Mouse (Mus musculus) forebrain, embryonic 16.5 days (tissue): ENCODE measurements around the gene Zfp42. TPM values are rescaled to one million over a fixed set of nuclear protein-coding genes. Genes with fewer than 3 reads are reported as not detected.

Experiments
- ATAC-seq: fragments of 200-750 bp; cut with Nextera tagmentation; 2 replicates; pipeline ENCODE4 v1.8.0; 2017; ENCODE audit warnings: mild to moderate bottlenecking, moderate library complexity
- H3K27ac ChIP-seq: fragments of 300-500 bp; sonication (generic); 2 replicates; pipeline ENCODE4 v1.5.1; 2014; ENCODE audit warnings: low read length, control low read depth
- H3K27me3 ChIP-seq: fragments of 300-500 bp; sonication (generic); replicated peaks from 2 replicates; pipeline ENCODE4 v1.6.1; 2014; ENCODE audit warnings: low read length; ENCODE audit not compliant: control insufficient read depth, insufficient read depth
- H3K36me3 ChIP-seq: fragments of 300-500 bp; sonication (generic); 2 replicates; pipeline ENCODE4 v1.6.1; 2014; ENCODE audit not compliant: control insufficient read depth, insufficient read depth
- H3K4me1 ChIP-seq: fragments of 300-500 bp; sonication (generic); replicated peaks from 2 replicates; pipeline ENCODE4 v1.6.1; 2014; ENCODE audit warnings: low read length; ENCODE audit not compliant: control insufficient read depth, insufficient read depth
- H3K4me2 ChIP-seq: fragments of 300-500 bp; sonication (generic); 2 replicates; pipeline ENCODE4 v1.6.1; 2014; ENCODE audit warnings: mild to moderate bottlenecking, low read length, control low read depth
- H3K4me3 ChIP-seq: fragments of 300-500 bp; sonication (generic); replicated peaks from 2 replicates; pipeline ENCODE4 v1.5.1; 2014; ENCODE audit warnings: mild to moderate bottlenecking, low read length, control low read depth
- H3K9ac ChIP-seq: fragments of 300-500 bp; sonication (generic); replicated peaks from 2 replicates; pipeline ENCODE4 v1.6.1; 2014; ENCODE audit warnings: low read depth, low read length, control low read depth
- H3K9me3 ChIP-seq: fragments of 300-500 bp; sonication (generic); 2 replicates; pipeline ENCODE4 v1.6.1; 2016; ENCODE audit warnings: low read length; ENCODE audit not compliant: control insufficient read depth
- WGBS: fragments of 180-500 bp; shearing (Covaris S2); extraction: QIAGEN DNeasy Blood & Tissue Kit; methylation state at CpG from one replicate; pipeline ENCODE4 v1.1.7; 2014; 5-methylcytosine and 5-hydroxymethylcytosine counted together
- polyA plus RNA-seq: library from polyadenylated mRNA; unstranded; fragments of >200 nt; fragmentation: Nextera tagmentation; extraction: Ambion mirVana; gene quantifications from 2 replicates; pipeline ENCODE4 v1.2.1, GENCODE M21; 2015

The Zfp42 gene
- polyA plus RNA-seq, 1 experiment from 2014 or later: not detected

GRCm38 (mm10) chr8:43308213-43308612 lies 1.4 kb upstream of the Zfp42 start:
- Histone ChIP-seq H3K27me3 (no peaks in the 10 kb centered on the region), H3K36me3 (no peaks in the 10 kb centered on the region), H3K9ac (no peak overlapping the region), H3K4me3 (no peak overlapping the region), H3K4me1 (no peaks in the 10 kb centered on the region), H3K9me3 (no peaks in the 10 kb centered on the region; the same call in 1 of the 2 replicates), H3K4me2 (no peak overlapping the region), H3K27ac (no peak overlapping the region)
- WGBS: 91% methylated on average over 2 of the region's 2 CpGs
- ATAC-seq: no peak

- 95% methylated on average over 14 of the region's 14 CpGs for WGBS
- Histone ChIP-seq H3K9ac (no peak overlapping the region), H3K4me3 (no peak overlapping the region), H3K27ac (no peak overlapping the region), H3K9me3 (no peaks in the 10 kb centered on the region; the same call in 1 of the 2 replicates), H3K4me2 (no peak overlapping the region), H3K27me3 (no peaks in the 10 kb centered on the region), H3K36me3 (no peaks in the 10 kb centered on the region), H3K4me1 (no peaks in the 10 kb centered on the region)
- ATAC-seq: no peak
Measured at GRCm38 (mm10) chr8:43305676-43306075, 1.1 kb downstream of the Zfp42 start.

GRCm38 (mm10) chr8:43299796-43300195 lies 7.0 kb downstream of the Zfp42 start:
- Histone ChIP-seq H3K36me3 (no peaks in the 10 kb centered on the region), H3K9ac (no peak overlapping the region), H3K27ac (no peak overlapping the region), H3K9me3 (no peaks in the 10 kb centered on the region), H3K4me1 (no peaks in the 10 kb centered on the region), H3K4me2 (no peak overlapping the region), H3K27me3 (no peaks in the 10 kb centered on the region), H3K4me3 (no peak overlapping the region)
- WGBS: 75% methylated on average over 5 of the region's 5 CpGs
- no peak for ATAC-seq

GRCm38 (mm10) chr8:43295826-43296225 lies 11.0 kb downstream of the Zfp42 start:
- WGBS: 94% methylated on average over 21 of the region's 21 CpGs
- Histone ChIP-seq H3K4me2 (no peak overlapping the region), H3K9me3 (no peaks in the 10 kb centered on the region), H3K27ac (no peak overlapping the region), H3K4me1 (no peaks in the 10 kb centered on the region), H3K9ac (no peak overlapping the region), H3K36me3 (no peaks in the 10 kb centered on the region), H3K27me3 (no peaks in the 10 kb centered on the region), H3K4me3 (no peak overlapping the region)
- no peak for ATAC-seq

GRCm38 (mm10) chr8:43294191-43294590 lies 12.6 kb downstream of the Zfp42 start:
- 79% methylated on average over 4 of the region's 4 CpGs for WGBS
- H3K4me3 ChIP-seq: no peak overlapping the region
- ATAC-seq: no peak

GRCm38 (mm10) chr8:43290424-43291111 lies 16.2 kb downstream of the Zfp42 start:
- H3K27ac ChIP-seq: no peak overlapping the region

More at GRCm38 (mm10) chr8:43294191-43294590, 12.6 kb downstream of the Zfp42 start:
- H3K36me3 ChIP-seq: no peaks in the 10 kb centered on the region
- no peak overlapping the region for H3K9ac ChIP-seq
- H3K4me1 ChIP-seq: no peaks in the 10 kb centered on the region
- H3K9me3 ChIP-seq: no peaks in the 10 kb centered on the region
- no peak overlapping the region for H3K4me2 ChIP-seq
- no peaks in the 10 kb centered on the region for H3K27me3 ChIP-seq
- no peak overlapping the region for H3K27ac ChIP-seq

GRCm38 (mm10) chr8:43289781-43290180 lies 17.0 kb downstream of the Zfp42 start:
- Histone ChIP-seq H3K27me3 (no peaks in the 10 kb centered on the region), H3K4me3 (no peak overlapping the region), H3K9ac (no peak overlapping the region), H3K4me1 (no peaks in the 10 kb centered on the region), H3K36me3 (no peaks in the 10 kb centered on the region), H3K4me2 (no peak overlapping the region), H3K27ac (no peak overlapping the region), H3K9me3 (no peaks in the 10 kb centered on the region)
- WGBS: 94% methylated on average over 5 of the region's 5 CpGs
- no peak for ATAC-seq

More at GRCm38 (mm10) chr8:43290424-43291111, 16.2 kb downstream of the Zfp42 start:
- no peaks in the 10 kb centered on the region for H3K9me3 ChIP-seq
- no peaks in the 10 kb centered on the region for H3K27me3 ChIP-seq
- no peak overlapping the region for H3K4me3 ChIP-seq
- H3K4me2 ChIP-seq: no peak overlapping the region
- no peaks in the 10 kb centered on the region for H3K36me3 ChIP-seq
- H3K9ac ChIP-seq: no peak overlapping the region
- no peak for ATAC-seq
- no peaks in the 10 kb centered on the region for H3K4me1 ChIP-seq
- 86% methylated on average over 5 of the region's 5 CpGs for WGBS

GRCm38 (mm10) chr8:43288840-43289239 lies 17.9 kb downstream of the Zfp42 start:
- Histone ChIP-seq H3K4me2 (no peak overlapping the region), H3K9me3 (no peaks in the 10 kb centered on the region), H3K36me3 (no peaks in the 10 kb centered on the region), H3K9ac (no peak overlapping the region), H3K27me3 (no peaks in the 10 kb centered on the region), H3K27ac (no peak overlapping the region), H3K4me3 (no peak overlapping the region), H3K4me1 (no peaks in the 10 kb centered on the region)
- WGBS: 92% methylated on average over 1 of the region's 1 CpGs
- no peak for ATAC-seq

GRCm38 (mm10) chr8:43287456-43287855 lies 19.3 kb downstream of the Zfp42 start:
- Histone ChIP-seq H3K4me2 (no peak overlapping the region), H3K9me3 (no peaks in the 10 kb centered on the region), H3K9ac (no peak overlapping the region), H3K4me1 (no peaks in the 10 kb centered on the region), H3K4me3 (no peak overlapping the region), H3K36me3 (no peaks in the 10 kb centered on the region), H3K27me3 (no peaks in the 10 kb centered on the region), H3K27ac (no peak overlapping the region)
- ATAC-seq: no peak
- WGBS: 93% methylated on average over 6 of the region's 6 CpGs

- Histone ChIP-seq H3K4me2 (no peak overlapping the region), H3K36me3 (no peaks in the 10 kb centered on the region), H3K27me3 (no peaks in the 10 kb centered on the region), H3K9me3 (no peaks in the 10 kb centered on the region), H3K27ac (no peak overlapping the region), H3K4me1 (no peaks in the 10 kb centered on the region), H3K4me3 (no peak overlapping the region), H3K9ac (no peak overlapping the region)
- no peak for ATAC-seq
- WGBS: 67% methylated on average over 7 of the region's 7 CpGs
Measured at GRCm38 (mm10) chr8:43283231-43283630, 23.5 kb downstream of the Zfp42 start.
